Mouse (Mus musculus) hindbrain, embryonic 13.5 days (tissue): ENCODE measurements around the gene Olfr801. TPM values are rescaled to one million over a fixed set of nuclear protein-coding genes. Genes with fewer than 3 reads are reported as not detected.

ENCODE experiments used
- ATAC-seq: fragments of 200-750 bp; cut with Nextera tagmentation; 2 replicates; pipeline ENCODE4 v1.8.0; 2017; ENCODE audit warnings: moderate TSS enrichment; ENCODE audit not compliant: low FRiP score
- H3K27ac ChIP-seq: fragments of 300-500 bp; sonication (generic); 2 replicates; pipeline ENCODE4 v1.5.1; 2015; ENCODE audit warnings: inconsistent platforms, mild to moderate bottlenecking, moderate library complexity
- H3K27me3 ChIP-seq: fragments of 300-500 bp; sonication (generic); 2 replicates; pipeline ENCODE4 v1.6.1; 2015; ENCODE audit warnings: mild to moderate bottlenecking, inconsistent platforms
- H3K36me3 ChIP-seq: fragments of 300-500 bp; sonication (generic); 2 replicates; pipeline ENCODE4 v1.6.1; 2015; ENCODE audit warnings: mild to moderate bottlenecking, inconsistent platforms
- H3K4me1 ChIP-seq: fragments of 300-500 bp; sonication (generic); replicated peaks from 2 replicates; pipeline ENCODE4 v1.6.1; 2015; ENCODE audit warnings: inconsistent platforms
- H3K4me2 ChIP-seq: fragments of 300-500 bp; sonication (generic); 2 replicates; pipeline ENCODE4 v1.6.1; 2015; ENCODE audit warnings: inconsistent platforms, mild to moderate bottlenecking, moderate library complexity
- H3K4me3 ChIP-seq: fragments of 300-500 bp; sonication (generic); 2 replicates; pipeline ENCODE4 v1.5.1; 2015; ENCODE audit warnings: mild to moderate bottlenecking, inconsistent platforms
- H3K9ac ChIP-seq: fragments of 300-500 bp; sonication (generic); 2 replicates; pipeline ENCODE4 v1.6.1; 2015; ENCODE audit warnings: mild to moderate bottlenecking, inconsistent platforms
- H3K9me3 ChIP-seq: fragments of 300-500 bp; sonication (generic); 2 replicates; pipeline ENCODE4 v1.6.1; 2016; ENCODE audit warnings: inconsistent platforms
- WGBS: fragments of 180-500 bp; shearing (Covaris S2); methylation state at CpG from one replicate; pipeline ENCODE4 v1.1.7; 2015; 5-methylcytosine and 5-hydroxymethylcytosine counted together
- polyA plus RNA-seq: library from polyadenylated mRNA; unstranded; fragments of >200 nt; fragmentation: Nextera tagmentation; extraction: Ambion mirVana; gene quantifications from 2 replicates; pipeline ENCODE4 v1.2.1, GENCODE M21; 2015

Gene Olfr801
- not detected in 2 replicates for polyA plus RNA-seq

DNA sequence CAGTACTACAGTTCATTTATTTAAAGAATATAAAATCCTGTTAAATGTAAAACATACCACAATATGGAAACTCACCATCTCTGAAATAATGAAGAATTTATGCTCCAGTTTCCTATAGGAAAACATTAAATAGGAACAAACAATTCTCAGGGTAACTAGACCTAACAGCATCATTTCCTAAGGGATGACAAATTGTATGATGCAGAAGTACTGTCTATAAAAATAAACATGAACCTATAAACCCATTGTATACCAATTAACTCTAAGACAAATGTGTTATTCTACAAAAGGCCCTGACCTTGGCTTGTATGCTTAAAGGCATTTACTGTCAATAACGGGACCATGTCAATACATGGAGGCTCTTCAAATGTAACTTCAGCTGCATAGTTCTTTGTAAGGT is at the start of gene Olfr801:
Olfr801 (minus strand) TSS at position 101 of the 400 bp plus-strand sequence.
- WGBS = 82% methylated on average over 1 of the region's 1 CpGs

GRCm38 (mm10) chr10:129702910-129703309 is 29.2 kb upstream of the Olfr801 start, which contains the start of gene Olfr804:
Olfr804 (plus strand) TSS chr10:129703210.
- Histone ChIP-seq H3K36me3 (no peaks in the 10 kb centered on the region), H3K4me2 (no peak within 1 kb of the TSS), H3K9ac (no peak within 1 kb of the TSS), H3K4me3 (no peak within 1 kb of the TSS), H3K4me1 (no peaks in the 10 kb centered on the region), H3K9me3 (no peaks in the 10 kb centered on the region), H3K27ac (no peak within 1 kb of the TSS), H3K27me3 (no peaks in the 10 kb centered on the region)
- ATAC-seq = no peak

More for the DNA sequence above, at the start of gene Olfr801:
- Histone ChIP-seq H3K4me2 (no peak within 1 kb of the TSS), H3K4me1 (no peaks in the 10 kb centered on the region), H3K9ac (no peak within 1 kb of the TSS), H3K4me3 (no peak within 1 kb of the TSS), H3K9me3 (no peaks in the 10 kb centered on the region), H3K27me3 (no peaks in the 10 kb centered on the region), H3K27ac (no peak within 1 kb of the TSS), H3K36me3 (no peaks in the 10 kb centered on the region)
- ATAC-seq = no peak

DNA sequence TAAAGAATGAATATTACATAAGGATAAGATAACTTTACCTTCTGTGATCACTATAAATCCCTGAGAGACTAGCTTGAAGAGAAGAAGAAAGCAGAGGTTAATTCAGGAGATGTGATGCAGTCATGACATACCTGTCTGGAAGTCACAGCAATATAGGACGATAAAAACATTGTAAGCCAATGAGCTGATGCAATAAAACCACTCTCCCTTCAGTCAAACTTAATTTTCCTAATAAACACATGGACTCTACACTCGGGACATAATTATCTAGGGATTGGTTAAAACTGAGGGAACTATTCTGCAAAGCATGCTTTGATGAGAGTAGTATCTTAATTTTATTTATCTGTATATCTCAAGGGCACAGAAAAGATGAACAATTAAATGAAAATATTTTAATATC is 20.5 kb upstream of the Olfr801 start, which contains the start of gene Olfr803:
Olfr803 (minus strand) TSS at position 101 of the 400 bp plus-strand sequence.
- 90% methylated on average over 2 of the region's 2 CpGs for WGBS
- Histone ChIP-seq H3K4me1 (no peaks in the 10 kb centered on the region), H3K9me3 (no peaks in the 10 kb centered on the region)

GRCm38 (mm10) chr10:129688069-129688468 is 14.4 kb upstream of the Olfr801 start, which contains the start of gene Olfr802:
Olfr802 (minus strand) TSS chr10:129688169.
- Histone ChIP-seq H3K4me3 (no peak within 1 kb of the TSS), H3K4me2 (no peak within 1 kb of the TSS), H3K27me3 (no peaks in the 10 kb centered on the region), H3K4me1 (no peaks in the 10 kb centered on the region), H3K9ac (no peak within 1 kb of the TSS), H3K27ac (no peak within 1 kb of the TSS), H3K36me3 (no peaks in the 10 kb centered on the region), H3K9me3 (no peaks in the 10 kb centered on the region)
- no peak for ATAC-seq
- 75% methylated on average over 1 of the region's 1 CpGs for WGBS

More for the DNA sequence above, 20.5 kb upstream of the Olfr801 start, which contains the start of gene Olfr803:
- H3K27me3 ChIP-seq = no peaks in the 10 kb centered on the region
- H3K36me3 ChIP-seq = no peaks in the 10 kb centered on the region
- no peak within 1 kb of the TSS for H3K4me2 ChIP-seq
- no peak for ATAC-seq
- H3K27ac ChIP-seq = no peak within 1 kb of the TSS
- no peak within 1 kb of the TSS for H3K9ac ChIP-seq
- no peak within 1 kb of the TSS for H3K4me3 ChIP-seq

DNA sequence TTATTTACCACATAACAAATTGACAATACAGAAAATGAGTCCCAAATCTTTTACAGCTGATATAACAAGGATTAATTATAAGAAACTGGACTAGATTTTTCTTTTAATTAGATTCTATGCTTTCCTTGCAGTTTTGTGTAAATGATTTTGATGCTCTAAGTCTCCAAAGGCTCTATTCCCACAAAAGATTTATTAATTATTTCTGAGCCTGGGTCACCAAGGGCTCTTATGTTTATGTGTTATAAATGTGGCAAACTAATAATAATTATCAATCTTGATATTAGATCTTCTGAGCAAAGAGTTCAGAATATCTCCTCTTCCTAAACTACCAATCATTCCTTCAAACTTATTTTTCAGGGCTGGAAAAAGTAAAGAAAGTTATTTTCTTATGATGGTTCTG is 16.3 kb downstream of the Olfr801 start, which contains the start of gene Olfr800:
Olfr800 (plus strand) TSS at position 301 of the 400 bp plus-strand sequence.
- Histone ChIP-seq H3K9me3 (no peaks in the 10 kb centered on the region), H3K36me3 (no peaks in the 10 kb centered on the region), H3K4me3 (no peak within 1 kb of the TSS), H3K27me3 (no peaks in the 10 kb centered on the region), H3K27ac (no peak within 1 kb of the TSS), H3K4me1 (no peaks in the 10 kb centered on the region), H3K4me2 (no peak within 1 kb of the TSS), H3K9ac (no peak within 1 kb of the TSS)
- no peak for ATAC-seq

GRCm38 (mm10) chr10:129651763-129652162 is 21.9 kb downstream of the Olfr801 start:
- WGBS = 89% methylated on average over 1 of the region's 1 CpGs
- Histone ChIP-seq H3K9ac (no peak overlapping the region), H3K4me1 (no peaks in the 10 kb centered on the region), H3K4me2 (no peak overlapping the region), H3K27me3 (no peaks in the 10 kb centered on the region), H3K36me3 (no peaks in the 10 kb centered on the region), H3K4me3 (no peak overlapping the region), H3K27ac (no peak overlapping the region), H3K9me3 (no peaks in the 10 kb centered on the region)
- ATAC-seq = no peak

DNA sequence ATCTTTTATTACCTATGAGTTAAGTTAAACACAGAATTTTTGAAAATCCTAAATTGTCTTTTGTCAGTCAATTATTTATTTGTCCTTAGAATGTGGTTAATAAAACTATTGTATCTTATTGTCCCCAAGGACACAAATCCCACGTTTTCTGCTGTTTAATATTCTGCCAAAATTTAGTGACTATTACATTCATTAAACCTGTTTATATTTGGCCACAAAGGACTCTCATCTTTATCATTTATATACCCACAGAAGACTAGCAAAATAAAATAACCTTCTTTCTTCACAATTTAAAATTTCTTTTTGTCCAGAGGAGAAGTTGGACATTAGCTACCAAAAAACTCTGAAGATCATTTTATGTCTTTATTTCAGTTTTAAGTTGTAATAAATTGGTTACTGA is 36.5 kb downstream of the Olfr801 start, which contains the start of gene Olfr799:
Olfr799 (plus strand) TSS at position 301 of the 400 bp plus-strand sequence.
- ATAC-seq = no peak
- Histone ChIP-seq H3K9ac (no peak within 1 kb of the TSS), H3K27ac (no peak within 1 kb of the TSS), H3K36me3 (no peaks in the 10 kb centered on the region), H3K4me1 (no peaks in the 10 kb centered on the region), H3K4me3 (no peak within 1 kb of the TSS), H3K9me3 (no peaks in the 10 kb centered on the region), H3K27me3 (no peaks in the 10 kb centered on the region), H3K4me2 (no peak within 1 kb of the TSS)
- WGBS = 43% methylated on average over 1 of the region's 1 CpGs

DNA sequence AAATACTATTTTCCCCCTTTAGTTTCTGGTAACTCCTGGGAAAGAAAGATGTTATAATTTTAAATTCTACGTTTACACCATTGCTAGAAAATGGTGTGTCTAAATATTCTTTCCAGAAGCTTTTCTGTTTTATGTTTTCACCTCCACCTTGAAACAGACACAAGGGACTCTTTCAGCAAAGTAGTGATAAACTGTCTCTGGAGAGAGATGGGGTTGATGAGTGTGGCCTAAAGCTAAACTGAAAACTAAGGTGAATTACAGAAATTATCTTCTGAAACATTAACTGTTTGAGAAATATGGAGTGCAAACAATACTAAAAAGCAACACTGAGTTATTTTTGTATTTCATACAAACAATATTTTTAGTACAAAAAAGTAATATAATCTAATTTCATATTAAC is 45.8 kb downstream of the Olfr801 start, which contains the start of gene Olfr798:
Olfr798 (minus strand) TSS at position 101 of the 400 bp plus-strand sequence.
- H3K27ac ChIP-seq = no peak within 1 kb of the TSS
- H3K4me3 ChIP-seq = no peak within 1 kb of the TSS
- no peak for ATAC-seq
- 89% methylated on average over 1 of the region's 1 CpGs for WGBS
- H3K4me1 ChIP-seq = no peaks in the 10 kb centered on the region
- H3K4me2 ChIP-seq = no peak within 1 kb of the TSS
- H3K9me3 ChIP-seq = no peaks in the 10 kb centered on the region
- H3K27me3 ChIP-seq = no peaks in the 10 kb centered on the region
- H3K9ac ChIP-seq = no peak within 1 kb of the TSS
- no peaks in the 10 kb centered on the region for H3K36me3 ChIP-seq

GRCm38 (mm10) chr10:129623251-129623650 is 50.4 kb downstream of the Olfr801 start:
- H3K4me3 ChIP-seq = no peak overlapping the region

GRCm38 (mm10) chr10:129621724-129622123 is 51.9 kb downstream of the Olfr801 start:
- no peaks in the 10 kb centered on the region for H3K4me1 ChIP-seq
- no peak overlapping the region for H3K9ac ChIP-seq
- no peak for ATAC-seq
- 14% methylated on average over 1 of the region's 1 CpGs for WGBS
- no peaks in the 10 kb centered on the region for H3K36me3 ChIP-seq
- H3K27ac ChIP-seq = no peak overlapping the region
- no peak overlapping the region for H3K4me2 ChIP-seq
- no peaks in the 10 kb centered on the region for H3K27me3 ChIP-seq
- H3K9me3 ChIP-seq = no peaks in the 10 kb centered on the region
- no peak overlapping the region for H3K4me3 ChIP-seq

More at GRCm38 (mm10) chr10:129623251-129623650, 50.4 kb downstream of the Olfr801 start:
- H3K27ac ChIP-seq = no peak overlapping the region
- H3K4me2 ChIP-seq = no peak overlapping the region
- H3K27me3 ChIP-seq = no peaks in the 10 kb centered on the region
- no peaks in the 10 kb centered on the region for H3K36me3 ChIP-seq
- no peaks in the 10 kb centered on the region for H3K9me3 ChIP-seq
- H3K4me1 ChIP-seq = no peaks in the 10 kb centered on the region
- no peak overlapping the region for H3K9ac ChIP-seq
- no peak for ATAC-seq

Other genes starting within 250 kb of the Olfr801 start
- gene Olfr786, start 246.6 kb downstream of the Olfr801 start, polyA plus RNA-seq = not detected in 2 replicates
- gene Olfr787, start 212.0 kb downstream of the Olfr801 start, polyA plus RNA-seq = not detected in 2 replicates
- gene Olfr788, start 202.9 kb downstream of the Olfr801 start, polyA plus RNA-seq = not detected in 2 replicates
- gene Olfr789, start 189.1 kb downstream of the Olfr801 start, polyA plus RNA-seq = not detected in 2 replicates
- not detected in 2 replicates for gene Olfr790, start 175.4 kb downstream of the Olfr801 start, polyA plus RNA-seq
- not detected in 2 replicates for gene Olfr791, start 152.1 kb downstream of the Olfr801 start, polyA plus RNA-seq
- gene Olfr792, start 134.7 kb downstream of the Olfr801 start, polyA plus RNA-seq = not detected in 2 replicates
- gene Olfr794, start 106.2 kb downstream of the Olfr801 start, polyA plus RNA-seq = not detected in 2 replicates
- gene Olfr796, start 61.3 kb downstream of the Olfr801 start, polyA plus RNA-seq = not detected in 2 replicates
- not detected in 2 replicates for gene Olfr798, start 45.9 kb downstream of the Olfr801 start, polyA plus RNA-seq
- not detected in 2 replicates for gene Olfr799, start 36.4 kb downstream of the Olfr801 start, polyA plus RNA-seq
- gene Olfr800, start 16.2 kb downstream of the Olfr801 start, polyA plus RNA-seq = not detected in 2 replicates
- gene Olfr802, start 14.3 kb upstream of the Olfr801 start, polyA plus RNA-seq = 0.03 TPM in 1 of 2 replicates, not detected in the other
- not detected in 2 replicates for gene Olfr803, start 20.4 kb upstream of the Olfr801 start, polyA plus RNA-seq
- gene Olfr804, start 29.3 kb upstream of the Olfr801 start, polyA plus RNA-seq = not detected in 2 replicates
- gene Olfr805, start 55.5 kb upstream of the Olfr801 start, polyA plus RNA-seq = not detected in 2 replicates
- gene Olfr806, start 68.1 kb upstream of the Olfr801 start, polyA plus RNA-seq = not detected in 2 replicates
- not detected in 2 replicates for gene Olfr807, start 83.9 kb upstream of the Olfr801 start, polyA plus RNA-seq
- not detected in 2 replicates for gene Olfr808, start 91.6 kb upstream of the Olfr801 start, polyA plus RNA-seq
- gene Olfr809, start 100.8 kb upstream of the Olfr801 start, polyA plus RNA-seq = not detected in 2 replicates
- gene Olfr810, start 121.1 kb upstream of the Olfr801 start, polyA plus RNA-seq = not detected in 2 replicates
- not detected in 2 replicates for gene Olfr811, start 130.5 kb upstream of the Olfr801 start, polyA plus RNA-seq
- not detected in 2 replicates for gene Olfr812, start 172.2 kb upstream of the Olfr801 start, polyA plus RNA-seq
- gene Olfr813, start 181.5 kb upstream of the Olfr801 start, polyA plus RNA-seq = not detected in 2 replicates
- not detected in 2 replicates for gene Olfr814, start 206.0 kb upstream of the Olfr801 start, polyA plus RNA-seq
- not detected in 2 replicates for gene Olfr815, start 232.0 kb upstream of the Olfr801 start, polyA plus RNA-seq
- not detected in 2 replicates for gene Olfr816, start 241.7 kb upstream of the Olfr801 start, polyA plus RNA-seq